Mouse (Mus musculus) embryo, embryonic 10 days (tissue): ENCODE measurements around the gene Ptprc.

Source experiments
- DNase-seq: peaks from one replicate; pipeline ENCODE4 v3.0.0-alpha.2; 2015; ENCODE audit warnings: low spot score

Gene Ptprc

GRCm38 (mm10) chr1:138175494-138175893 lies at the start of gene Ptprc:
Gene Ptprc, minus strand, starts transcription at chr1:138175708.
- DNase-seq = no peak

GRCm38 (mm10) chr1:138214736-138215458 lies 39.4 kb upstream of the Ptprc start:
- DNase-seq = no peak

GRCm38 (mm10) chr1:138210387-138211024 lies 35.0 kb upstream of the Ptprc start:
- no peak for DNase-seq

- DNase-seq = no peak
These were observed 34.2 kb upstream of the Ptprc start for GRCm38 (mm10) chr1:138209751-138210150.

GRCm38 (mm10) chr1:138206041-138206440 lies 30.5 kb upstream of the Ptprc start:
- DNase-seq = no peak

GRCm38 (mm10) chr1:138191689-138192508 lies 16.4 kb upstream of the Ptprc start:
- DNase-seq = no peak

- DNase-seq = no peak
These were observed 12.6 kb upstream of the Ptprc start for GRCm38 (mm10) chr1:138188131-138188530.

GRCm38 (mm10) chr1:138185904-138186303 lies 10.4 kb upstream of the Ptprc start:
- DNase-seq = no peak

GRCm38 (mm10) chr1:138180081-138180480 lies 4.6 kb upstream of the Ptprc start:
- DNase-seq = no peak

- DNase-seq = no peak
These were observed 609 bp downstream of the Ptprc start for GRCm38 (mm10) chr1:138174705-138175492.

- DNase-seq = no peak
These were observed 1.4 kb downstream of the Ptprc start for GRCm38 (mm10) chr1:138174143-138174542.

- no peak for DNase-seq
These were observed 1.8 kb downstream of the Ptprc start for GRCm38 (mm10) chr1:138173669-138174068.

GRCm38 (mm10) chr1:138172547-138172946 lies 3.0 kb downstream of the Ptprc start:
- no peak for DNase-seq

- no peak for DNase-seq
These were observed 3.4 kb downstream of the Ptprc start for GRCm38 (mm10) chr1:138172096-138172495.

- DNase-seq = no peak
These were observed 9.2 kb downstream of the Ptprc start for GRCm38 (mm10) chr1:138166233-138166771.

GRCm38 (mm10) chr1:138162638-138163037 lies 12.9 kb downstream of the Ptprc start:
- no peak for DNase-seq

GRCm38 (mm10) chr1:138158921-138159320 lies 16.6 kb downstream of the Ptprc start:
- DNase-seq = no peak

GRCm38 (mm10) chr1:138158236-138158635 lies 17.3 kb downstream of the Ptprc start:
- DNase-seq = peak; percentile 27

- DNase-seq = no peak
These were observed 17.8 kb downstream of the Ptprc start for GRCm38 (mm10) chr1:138157709-138158108.

GRCm38 (mm10) chr1:138157008-138157407 lies 18.5 kb downstream of the Ptprc start:
- no peak for DNase-seq

GRCm38 (mm10) chr1:138154185-138154785 lies 21.2 kb downstream of the Ptprc start:
- no peak for DNase-seq
